Mouse (Mus musculus) erythroblast, adult 5-6 weeks (primary cell): ENCODE data around the gene Dgkg. TPM values are rescaled to one million over a fixed set of nuclear protein-coding genes. Genes with fewer than 3 reads are reported as not detected.

Experiments
- ATAC-seq: replicated peaks from 2 replicates; pipeline ENCODE4 v1.8.0; 2016; ENCODE audit warnings: moderate number of reproducible peaks, mild to moderate bottlenecking, moderate TSS enrichment, inconsistent platforms; ENCODE audit not compliant: poor library complexity, low FRiP score, severe bottlenecking
- total RNA-seq, 2 experiments: library from RNA; stranded (forward) in 1 of 2; stranded (reverse) in 1 of 2; fragments of 150-400 nt in 1 of 2; fragments of 200-764, 138-1000 nt in 1 of 2; gene quantifications; 2 replicates each; pipeline versions ENCODE4 v1.2.3 to v1.2.4; 2015 to 2017; ENCODE audit warnings: low replicate concordance in 2 of 2

Dgkg gene
- total RNA-seq, 2 experiments from 2014 or later: 7.7 to 10.0 TPM

GRCm38 (mm10) chr16:22602399-22602798, 54.6 kb downstream of the Dgkg start:
- ATAC-seq: no peak

GRCm38 (mm10) chr16:22601756-22602155, 55.3 kb downstream of the Dgkg start:
- ATAC-seq: no peak

GRCm38 (mm10) chr16:22600108-22600699, 56.8 kb downstream of the Dgkg start:
- no peak for ATAC-seq

GRCm38 (mm10) chr16:22598741-22599140, 58.3 kb downstream of the Dgkg start:
- ATAC-seq: no peak

- ATAC-seq: no peak
Observed at GRCm38 (mm10) chr16:22596394-22596793, 60.6 kb downstream of the Dgkg start.

GRCm38 (mm10) chr16:22593907-22594306, 63.1 kb downstream of the Dgkg start:
- ATAC-seq: no peak

- no peak for ATAC-seq
Observed at GRCm38 (mm10) chr16:22589619-22590018, 67.4 kb downstream of the Dgkg start.

- no peak for ATAC-seq
Observed at GRCm38 (mm10) chr16:22586151-22586836, 70.7 kb downstream of the Dgkg start.

- ATAC-seq: no peak
Observed at GRCm38 (mm10) chr16:22585523-22585922, 71.5 kb downstream of the Dgkg start.

- ATAC-seq: no peak
Observed at GRCm38 (mm10) chr16:22583401-22583800, 73.6 kb downstream of the Dgkg start.

GRCm38 (mm10) chr16:22582173-22582929, 74.7 kb downstream of the Dgkg start:
- ATAC-seq: no peak

GRCm38 (mm10) chr16:22580103-22580502, 76.9 kb downstream of the Dgkg start:
- no peak for ATAC-seq

GRCm38 (mm10) chr16:22578883-22579282, 78.1 kb downstream of the Dgkg start:
- no peak for ATAC-seq

GRCm38 (mm10) chr16:22577656-22578055, 79.4 kb downstream of the Dgkg start:
- ATAC-seq: no peak

GRCm38 (mm10) chr16:22574164-22574563, 82.9 kb downstream of the Dgkg start:
- ATAC-seq: no peak

GRCm38 (mm10) chr16:22572641-22573341, 84.2 kb downstream of the Dgkg start:
- ATAC-seq: no peak

GRCm38 (mm10) chr16:22564907-22565272, 92.1 kb downstream of the Dgkg start:
- ATAC-seq: no peak

- ATAC-seq: no peak
Observed at GRCm38 (mm10) chr16:22564259-22564906, 92.6 kb downstream of the Dgkg start.

GRCm38 (mm10) chr16:22563594-22563993, 93.4 kb downstream of the Dgkg start:
- ATAC-seq: no peak

- no peak for ATAC-seq
Observed at GRCm38 (mm10) chr16:22554996-22555395, 102.0 kb downstream of the Dgkg start.
